Mouse (Mus musculus) stomach, postnatal 0 days (tissue): ENCODE data around the gene Stxbp4.

ENCODE experiments used
- CTCF ChIP-seq: IDR thresholded peaks from 2 replicates; pipeline ENCODE4 v1.5.1; 2016; ENCODE audit warnings: antibody characterized with exemption, low read depth, mild to moderate bottlenecking, moderate library complexity
- EP300 ChIP-seq: optimal IDR thresholded peaks from 2 replicates; pipeline ENCODE3; 2016; ENCODE audit warnings: antibody characterized with exemption

DNA sequence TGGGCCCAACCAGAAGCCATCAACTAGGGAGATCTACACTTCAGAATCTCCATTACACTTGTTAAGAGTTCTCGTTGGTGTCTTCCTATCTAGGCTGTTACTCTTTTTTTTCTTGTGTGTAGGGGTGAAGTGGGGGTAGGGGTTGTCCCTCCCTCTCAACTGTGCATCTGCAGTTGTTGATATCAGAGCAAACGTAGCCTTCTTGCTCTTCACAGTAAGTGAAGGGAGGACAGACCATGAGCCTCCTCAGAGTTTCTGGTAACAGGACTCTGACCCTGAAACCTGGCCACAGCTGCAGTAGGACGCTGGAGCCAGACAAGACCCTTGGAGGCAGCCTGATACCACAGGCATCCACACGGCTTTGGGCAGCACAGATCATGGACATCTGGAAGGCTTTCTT, 81.4 kb downstream of the Stxbp4 start:
- TF ChIP-seq EP300 (no peak), CTCF (no peak)
